Mouse (Mus musculus) heart, postnatal 0 days (tissue): ENCODE measurements around the gene Exoc3l2. TPM values are rescaled to one million over a fixed set of nuclear protein-coding genes. Genes with fewer than 3 reads are reported as not detected.
A peak's percentile ranks its signal among the peaks of the same experiment; 100 is the strongest.

ENCODE experiments used
- ATAC-seq: fragments of 200-750 bp; cut with Nextera tagmentation; 2 replicates; pipeline ENCODE4 v1.8.0; 2017; ENCODE audit warnings: low read depth, moderate number of reproducible peaks, moderate library complexity; ENCODE audit not compliant: insufficient read depth
- DNase-seq: peaks from one replicate; pipeline ENCODE4 v3.0.0-alpha.2; 2016; ENCODE audit warnings: low spot score
- H3K27ac ChIP-seq: fragments of 300-500 bp; sonication (generic); 2 replicates; pipeline ENCODE4 v1.5.1; 2014; ENCODE audit warnings: low read depth, mild to moderate bottlenecking
- H3K27me3 ChIP-seq: fragments of 300-500 bp; sonication (generic); 2 replicates; pipeline ENCODE4 v1.6.1; 2014; ENCODE audit warnings: low read length, mixed read lengths; ENCODE audit not compliant: control insufficient read depth, insufficient read depth
- H3K36me3 ChIP-seq: fragments of 300-500 bp; sonication (generic); replicated peaks from 2 replicates; pipeline ENCODE4 v1.6.1; 2014; ENCODE audit warnings: low read length, mixed read lengths; ENCODE audit not compliant: control insufficient read depth, insufficient read depth
- H3K4me1 ChIP-seq: fragments of 300-500 bp; sonication (generic); 2 replicates; pipeline ENCODE4 v1.6.1; 2014; ENCODE audit warnings: antibody characterized with exemption; ENCODE audit not compliant: control insufficient read depth, insufficient read depth
- H3K4me2 ChIP-seq: fragments of 300-500 bp; sonication (generic); 2 replicates; pipeline ENCODE4 v1.6.1; 2014; ENCODE audit warnings: low read depth, mild to moderate bottlenecking, low read length, moderate library complexity
- H3K4me3 ChIP-seq: fragments of 300-500 bp; sonication (generic); 2 replicates; pipeline ENCODE4 v1.5.1; 2014; ENCODE audit warnings: low read depth, low read length
- H3K9ac ChIP-seq: fragments of 300-500 bp; sonication (generic); replicated peaks from 2 replicates; pipeline ENCODE4 v1.6.1; 2014; ENCODE audit warnings: low read depth, low read length, mixed read lengths
- H3K9me3 ChIP-seq: fragments of 300-500 bp; sonication (generic); replicated peaks from 2 replicates; pipeline ENCODE4 v1.6.1; 2016; ENCODE audit warnings: low read length; ENCODE audit not compliant: control insufficient read depth
- CTCF ChIP-seq: IDR thresholded peaks from 2 replicates; pipeline ENCODE4 v1.5.1; 2016; ENCODE audit warnings: antibody characterized with exemption, control low read depth, low read depth
- EP300 ChIP-seq: IDR thresholded peaks from 2 replicates; pipeline ENCODE4 v1.6.1; 2016; ENCODE audit warnings: antibody characterized with exemption, low read depth
- WGBS: fragments of 180-500 bp; shearing (Covaris S2); extraction: QIAGEN DNeasy Blood & Tissue Kit; methylation state at CpG from one replicate; pipeline ENCODE4 v1.1.7; 2014; 5-methylcytosine and 5-hydroxymethylcytosine counted together
- polyA plus RNA-seq: library from polyadenylated mRNA; unstranded; fragments of >200 nt; fragmentation: Nextera tagmentation; extraction: Ambion mirVana; gene quantifications from 2 replicates; pipeline ENCODE4 v1.2.1, GENCODE M21; 2015
- total RNA-seq: library from RNA; depleted of rRNA; stranded (reverse); fragments of >200 nt; gene quantifications from 2 replicates; pipeline ENCODE4 v1.2.3, GENCODE M21; 2014; ENCODE audit warnings: low replicate concordance; rRNA removed

Gene Exoc3l2
- total RNA-seq (1.9 and 3.5 TPM in 2 replicates), polyA plus RNA-seq (0.49 and 0.62 TPM in 2 replicates)

DNA sequence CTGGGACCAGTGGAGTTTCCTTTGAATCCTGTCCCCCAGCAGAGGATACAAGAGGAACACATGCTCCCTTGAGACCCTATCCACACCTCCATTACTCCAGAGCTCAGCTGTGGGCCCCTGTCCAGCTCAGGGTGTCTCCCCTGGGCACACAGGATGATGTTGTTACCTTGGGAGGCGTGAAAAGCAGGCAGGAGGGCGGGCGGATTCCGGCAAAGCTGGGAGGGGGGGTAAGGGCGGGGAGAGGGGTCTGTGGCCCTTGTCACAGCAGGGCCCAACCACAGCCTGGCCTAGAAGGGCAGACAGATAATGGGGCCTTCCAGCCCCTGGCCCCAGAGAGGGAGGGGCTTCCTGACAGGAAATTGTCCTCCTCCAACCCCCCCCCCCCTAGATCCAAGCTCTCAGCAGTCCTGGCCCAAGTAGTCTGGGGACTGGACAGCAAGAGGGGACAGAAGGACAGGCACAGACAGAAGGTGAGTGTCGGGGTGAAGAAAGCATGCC is at the start of gene Exoc3l2:
Gene Exoc3l2, plus strand, starts transcription at position 448 of the 498 bp plus-strand sequence.
- DNase-seq (no peak), ATAC-seq (no peak)
- H3K4me1 ChIP-seq, result no peaks in the 10 kb centered on the region
- no peaks in the 10 kb centered on the region for H3K9me3 ChIP-seq
- WGBS, result 31% methylated on average over 6 of the region's 6 CpGs
- no peak within 1 kb of the TSS for H3K4me3 ChIP-seq
- no peaks in the 10 kb centered on the region for H3K36me3 ChIP-seq
- TF ChIP-seq CTCF, result no peak
- TF ChIP-seq EP300, result no peak
- H3K4me2 ChIP-seq, result 0 out of 2 replicates have a peak within 1 kb of the TSS, but pooled peaks have one; percentile 8
- H3K27me3 ChIP-seq, result peaks cover 18% of the 10 kb centered on the region
- no peak within 1 kb of the TSS for H3K27ac ChIP-seq
- no peak within 1 kb of the TSS for H3K9ac ChIP-seq

DNA sequence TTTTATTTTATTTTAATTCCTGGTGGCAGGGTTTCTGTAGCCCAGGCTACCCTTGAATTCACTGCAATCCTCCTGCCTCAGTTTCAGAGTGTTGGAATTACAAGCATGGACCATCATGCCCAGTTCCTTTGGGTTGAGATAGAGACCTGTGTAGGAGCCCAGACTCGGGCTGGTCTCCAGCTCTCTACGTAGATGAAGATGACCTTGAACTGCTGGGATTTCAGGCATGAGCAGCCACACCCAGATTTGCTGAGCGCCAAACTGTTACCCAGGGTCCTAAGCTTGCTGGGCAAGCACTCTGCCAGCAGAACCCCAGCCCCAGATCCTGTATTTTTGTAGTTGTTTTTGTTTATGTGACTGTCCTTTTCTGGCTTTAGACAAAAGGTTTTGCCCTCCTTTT is 49.6 kb upstream of the Exoc3l2 start:
- DNase-seq, result no peak
- H3K27ac ChIP-seq, result peak overlapping the region; percentile 52
- WGBS, result 41% methylated on average over 3 of the region's 3 CpGs
- H3K36me3 ChIP-seq, result peaks cover 14% of the 10 kb centered on the region
- ATAC-seq, result no peak
- no peaks in the 10 kb centered on the region for H3K9me3 ChIP-seq
- H3K27me3 ChIP-seq, result no peaks in the 10 kb centered on the region
- no peak overlapping the region for H3K9ac ChIP-seq
- peak overlapping the region; percentile 10; the same call in 1 of the 2 replicates for H3K4me2 ChIP-seq
- peaks cover 19% of the 10 kb centered on the region for H3K4me1 ChIP-seq
- TF ChIP-seq EP300 (no peak), CTCF (no peak)
- H3K4me3 ChIP-seq, result no peak overlapping the region

DNA sequence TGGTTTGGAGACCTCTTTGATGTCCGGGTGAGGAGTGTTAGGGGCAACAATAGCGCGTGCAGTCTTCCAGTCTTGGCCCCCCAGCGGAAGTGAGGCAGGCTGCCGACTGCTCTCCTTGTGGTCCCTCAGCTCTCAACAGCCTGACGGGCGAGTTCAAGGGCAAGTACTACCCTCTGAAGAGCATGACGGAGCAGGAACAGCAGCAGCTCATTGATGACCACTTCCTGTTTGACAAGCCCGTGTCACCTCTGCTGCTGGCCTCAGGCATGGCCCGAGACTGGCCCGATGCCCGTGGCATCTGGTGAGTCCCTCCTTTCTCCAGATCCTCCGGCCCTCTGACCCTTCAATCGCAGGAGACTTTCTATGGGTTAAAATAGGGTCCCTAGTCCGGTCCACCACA is 46.5 kb upstream of the Exoc3l2 start:
- no peak overlapping the region for H3K4me3 ChIP-seq
- no peak overlapping the region for H3K4me2 ChIP-seq
- H3K4me1 ChIP-seq, result peaks cover 14% of the 10 kb centered on the region; the same call in 1 of the 2 replicates
- TF ChIP-seq EP300 (no peak), CTCF (no peak)
- H3K27me3 ChIP-seq, result peaks cover 13% of the 10 kb centered on the region; the same call in 1 of the 2 replicates
- H3K27ac ChIP-seq, result peak overlapping the region; percentile 43
- 52% methylated on average over 15 of the region's 15 CpGs for WGBS
- no peak overlapping the region for H3K9ac ChIP-seq
- peaks cover 29% of the 10 kb centered on the region for H3K36me3 ChIP-seq
- H3K9me3 ChIP-seq, result no peaks in the 10 kb centered on the region
- no peak for DNase-seq
- ATAC-seq, result no peak

DNA sequence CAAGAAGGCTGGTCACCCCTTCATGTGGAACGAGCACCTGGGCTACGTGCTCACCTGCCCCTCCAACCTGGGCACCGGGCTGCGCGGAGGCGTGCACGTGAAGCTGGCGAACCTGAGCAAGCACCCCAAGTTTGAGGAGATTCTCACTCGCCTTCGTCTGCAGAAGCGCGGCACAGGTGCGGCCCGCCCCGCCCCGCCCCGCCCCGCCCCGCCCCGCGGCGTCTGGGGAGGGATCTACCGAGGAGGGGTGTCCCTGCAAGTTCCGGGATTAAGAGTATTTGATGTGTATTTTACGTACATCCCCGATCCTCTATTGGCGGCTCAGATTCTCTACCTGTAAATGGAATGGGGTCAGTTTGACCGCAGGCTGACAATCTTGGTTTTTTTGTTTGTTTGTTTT is 43.0 kb upstream of the Exoc3l2 start:
- Histone ChIP-seq H3K27me3 (peaks cover 13% of the 10 kb centered on the region; the same call in 1 of the 2 replicates), H3K4me2 (no peak overlapping the region), H3K27ac (no peak overlapping the region; the same call in 1 of the 2 replicates), H3K9ac (no peak overlapping the region), H3K36me3 (peaks cover 33% of the 10 kb centered on the region), H3K4me1 (0 out of 2 replicates have a peak, but pooled peaks cover 4% of the 10 kb centered on the region), H3K9me3 (no peaks in the 10 kb centered on the region), H3K4me3 (no peak overlapping the region)
- ATAC-seq (no peak), DNase-seq (no peak)
- 19% methylated on average over 25 of the region's 28 CpGs for WGBS
- TF ChIP-seq EP300 (no peak), CTCF (no peak)

DNA sequence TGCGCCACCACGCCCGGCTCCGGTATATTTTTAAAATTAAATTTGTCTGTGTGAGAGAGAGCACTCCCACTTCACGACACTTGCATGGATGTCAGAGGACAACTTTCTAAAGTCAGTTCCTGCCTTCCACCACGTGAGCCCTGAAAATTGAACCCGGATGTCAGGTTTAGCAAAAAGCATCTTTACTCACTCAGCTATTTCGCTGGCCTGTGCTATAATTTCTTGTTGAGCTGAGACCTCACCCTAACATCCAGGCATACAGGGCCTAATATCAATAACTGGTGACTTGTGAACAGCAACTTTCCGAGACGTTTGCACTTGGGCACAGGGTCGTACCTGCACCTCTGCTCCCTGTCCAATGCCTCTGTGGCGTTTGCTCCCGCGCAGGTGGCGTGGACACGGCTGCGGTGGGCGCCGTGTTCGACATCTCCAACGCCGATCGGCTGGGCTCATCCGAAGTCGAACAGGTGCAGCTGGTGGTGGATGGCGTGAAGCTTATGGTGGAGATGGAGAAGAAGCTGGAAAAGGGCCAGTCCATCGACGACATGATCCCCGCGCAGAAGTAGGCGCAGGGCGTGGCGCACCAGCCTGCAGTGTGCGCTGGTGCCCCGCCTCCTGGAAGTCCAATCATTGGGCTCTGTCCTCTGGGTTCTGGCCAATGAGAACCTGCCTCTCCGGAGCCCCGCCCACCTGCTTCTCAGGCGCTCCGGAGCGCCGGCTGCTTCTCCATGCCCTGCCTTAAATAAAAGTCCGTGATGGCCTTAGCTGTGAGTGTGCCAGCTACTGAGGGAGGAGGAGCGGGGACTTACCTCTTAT is 42.1 kb upstream of the Exoc3l2 start:
- DNase-seq (peak; percentile 92), ATAC-seq (peak; percentile 88)
- H3K4me2 ChIP-seq, result peak overlapping the region; percentile 52
- 15% methylated on average over 43 of the region's 43 CpGs for WGBS
- H3K9ac ChIP-seq, result no peak overlapping the region
- peak overlapping the region; percentile 33 for H3K4me3 ChIP-seq
- H3K4me1 ChIP-seq, result no peaks in the 10 kb centered on the region
- H3K9me3 ChIP-seq, result no peaks in the 10 kb centered on the region
- H3K27me3 ChIP-seq, result peaks cover 13% of the 10 kb centered on the region; the same call in 1 of the 2 replicates
- no peak for TF ChIP-seq CTCF
- TF ChIP-seq EP300, result 0 out of 2 replicates have a peak, but pooled peaks have one; percentile 17
- H3K36me3 ChIP-seq, result peaks cover 38% of the 10 kb centered on the region
- peak overlapping the region; percentile 22; the same call in 1 of the 2 replicates for H3K27ac ChIP-seq
